Mouse (Mus musculus) limb, embryonic 14.5 days (tissue): ENCODE measurements at regions not wholly inside any gene's neighbourhood (a gene's known extent, or its start where the extent isn't known, plus 50 kb on each side); places are given as distances from the start of the nearest gene placed in this dataset.

Experiments
- ATAC-seq: fragments of 200-750 bp; cut with Nextera tagmentation; 2 replicates; pipeline ENCODE4 v1.8.0; 2017; ENCODE audit warnings: low read depth, moderate number of reproducible peaks, moderate TSS enrichment; ENCODE audit not compliant: low FRiP score
- DNase-seq: peaks from one replicate; pipeline ENCODE4 v3.0.0-alpha.2; 2015; ENCODE audit warnings: low spot score
- H3K27ac ChIP-seq: fragments of 300-500 bp; sonication (generic); replicated peaks from 2 replicates; pipeline ENCODE4 v1.5.1; 2014; ENCODE audit warnings: low read depth, mild to moderate bottlenecking, low read length, moderate library complexity, mixed read lengths
- H3K27me3 ChIP-seq: fragments of 300-500 bp; sonication (generic); 2 replicates; pipeline ENCODE4 v1.6.1; 2014; ENCODE audit warnings: low read length, mixed read lengths; ENCODE audit not compliant: control insufficient read depth, insufficient read depth
- H3K36me3 ChIP-seq: fragments of 300-500 bp; sonication (generic); 2 replicates; pipeline ENCODE4 v1.6.1; 2014; ENCODE audit warnings: mild to moderate bottlenecking, low read length, moderate library complexity, mixed read lengths; ENCODE audit not compliant: control insufficient read depth, insufficient read depth
- H3K4me1 ChIP-seq: fragments of 300-500 bp; sonication (generic); 2 replicates; pipeline ENCODE4 v1.6.1; 2014; ENCODE audit warnings: antibody characterized with exemption, low read length, mixed read lengths; ENCODE audit not compliant: control insufficient read depth, insufficient read depth
- H3K4me2 ChIP-seq: fragments of 300-500 bp; sonication (generic); replicated peaks from 2 replicates; pipeline ENCODE4 v1.6.1; 2014; ENCODE audit warnings: low read depth, mild to moderate bottlenecking, low read length, moderate library complexity; ENCODE audit not compliant: severe bottlenecking
- H3K4me3 ChIP-seq: fragments of 300-500 bp; sonication (generic); replicated peaks from 2 replicates; pipeline ENCODE4 v1.5.1; 2014; ENCODE audit warnings: low read length
- H3K9ac ChIP-seq: fragments of 300-500 bp; sonication (generic); 2 replicates; pipeline ENCODE4 v1.6.1; 2014; ENCODE audit warnings: mild to moderate bottlenecking, low read depth, low read length, moderate library complexity; ENCODE audit not compliant: severe bottlenecking
- H3K9me3 ChIP-seq: fragments of 300-500 bp; sonication (generic); 2 replicates; pipeline ENCODE4 v1.6.1; 2016; ENCODE audit warnings: low read length; ENCODE audit not compliant: control insufficient read depth
- POLR2A ChIP-seq: fragments of 200-500 bp; IDR thresholded peaks from 2 replicates; pipeline ENCODE4 v1.8.0; 2012; ENCODE audit warnings: inconsistent platforms, mild to moderate bottlenecking, moderate library complexity, borderline replicate concordance; ENCODE audit not compliant: insufficient read depth, insufficient read length; ENCODE audit errors: extremely low read depth
- WGBS: fragments of 180-500 bp; shearing (Covaris S2); extraction: QIAGEN DNeasy Blood & Tissue Kit; methylation state at CpG from one replicate; pipeline ENCODE4 v1.1.7; 2014; 5-methylcytosine and 5-hydroxymethylcytosine counted together

- ATAC-seq (no peak), DNase-seq (no peak)
- Histone ChIP-seq H3K9ac (no peak overlapping the region), H3K36me3 (no peaks in the 10 kb centered on the region), H3K4me2 (no peak overlapping the region), H3K9me3 (no peaks in the 10 kb centered on the region), H3K4me1 (0 out of 2 replicates have a peak, but pooled peaks cover 6% of the 10 kb centered on the region), H3K27me3 (no peaks in the 10 kb centered on the region), H3K4me3 (no peak overlapping the region), H3K27ac (no peak overlapping the region)
- WGBS: 43% methylated on average over 2 of the region's 2 CpGs
- TF ChIP-seq POLR2A: no peak
These were observed 685.2 kb downstream of the Epha4 start for GRCm38 (mm10) chr1:76829690-76830089.

GRCm38 (mm10) chr1:76832311-76832710 lies 682.6 kb downstream of the Epha4 start:
- ATAC-seq (no peak), DNase-seq (peak; percentile 22)
- Histone ChIP-seq H3K27me3 (no peaks in the 10 kb centered on the region), H3K4me1 (0 out of 2 replicates have a peak, but pooled peaks cover 6% of the 10 kb centered on the region), H3K27ac (no peak overlapping the region), H3K4me3 (no peak overlapping the region), H3K9me3 (no peaks in the 10 kb centered on the region), H3K36me3 (no peaks in the 10 kb centered on the region), H3K9ac (no peak overlapping the region), H3K4me2 (no peak overlapping the region)
- TF ChIP-seq POLR2A: no peak
- 7% methylated on average over 2 of the region's 2 CpGs for WGBS

- Histone ChIP-seq H3K9ac (no peak overlapping the region), H3K4me2 (no peak overlapping the region), H3K27me3 (no peaks in the 10 kb centered on the region), H3K27ac (no peak overlapping the region), H3K36me3 (no peaks in the 10 kb centered on the region), H3K9me3 (no peaks in the 10 kb centered on the region), H3K4me1 (no peaks in the 10 kb centered on the region), H3K4me3 (no peak overlapping the region)
- no peak for ATAC-seq
- DNase-seq: no peak
- no peak for TF ChIP-seq POLR2A
- WGBS: 65% methylated on average over 6 of the region's 6 CpGs
These were observed 679.7 kb downstream of the Epha4 start for GRCm38 (mm10) chr1:76835028-76835683.

- DNase-seq: no peak
- Histone ChIP-seq H3K9me3 (no peaks in the 10 kb centered on the region), H3K9ac (no peak overlapping the region), H3K36me3 (no peaks in the 10 kb centered on the region), H3K4me1 (no peaks in the 10 kb centered on the region), H3K4me2 (no peak overlapping the region), H3K27ac (no peak overlapping the region), H3K4me3 (no peak overlapping the region), H3K27me3 (no peaks in the 10 kb centered on the region)
- no peak for TF ChIP-seq POLR2A
- WGBS: 31% methylated on average over 3 of the region's 3 CpGs
- ATAC-seq: no peak
These were observed 665.5 kb downstream of the Epha4 start for GRCm38 (mm10) chr1:76849346-76849745.

- peak; percentile 14 for DNase-seq
- Histone ChIP-seq H3K9me3 (no peaks in the 10 kb centered on the region), H3K36me3 (no peaks in the 10 kb centered on the region), H3K9ac (0 out of 2 replicates have a peak overlapping the region, but pooled peaks have one; percentile 28), H3K27ac (no peak overlapping the region), H3K4me2 (peak overlapping the region; percentile 28), H3K4me1 (peaks cover 11% of the 10 kb centered on the region; the same call in 1 of the 2 replicates), H3K27me3 (no peaks in the 10 kb centered on the region), H3K4me3 (peak overlapping the region; percentile 13; the same call in 1 of the 2 replicates)
- ATAC-seq: no peak; the same call in 1 of the 2 replicates
- WGBS: 30% methylated on average over 15 of the region's 15 CpGs
- no peak for TF ChIP-seq POLR2A
These were observed 648.5 kb downstream of the Epha4 start for GRCm38 (mm10) chr1:76866304-76866968.
